Mouse (Mus musculus): ENCODE measurements around the gene Mif.
"Not testable (repeated sequence)": the region's sequence is repeated elsewhere in the genome, so short reads cannot be mapped to it uniquely, and the experiment has no call there.

Gene Mif

GRCm38 (mm10) chr10:75873543-75874170 is 13.6 kb upstream of the Mif start:
- DNase-seq (ENCODE audit: low read depth, low spot score), result no peak

DNA sequence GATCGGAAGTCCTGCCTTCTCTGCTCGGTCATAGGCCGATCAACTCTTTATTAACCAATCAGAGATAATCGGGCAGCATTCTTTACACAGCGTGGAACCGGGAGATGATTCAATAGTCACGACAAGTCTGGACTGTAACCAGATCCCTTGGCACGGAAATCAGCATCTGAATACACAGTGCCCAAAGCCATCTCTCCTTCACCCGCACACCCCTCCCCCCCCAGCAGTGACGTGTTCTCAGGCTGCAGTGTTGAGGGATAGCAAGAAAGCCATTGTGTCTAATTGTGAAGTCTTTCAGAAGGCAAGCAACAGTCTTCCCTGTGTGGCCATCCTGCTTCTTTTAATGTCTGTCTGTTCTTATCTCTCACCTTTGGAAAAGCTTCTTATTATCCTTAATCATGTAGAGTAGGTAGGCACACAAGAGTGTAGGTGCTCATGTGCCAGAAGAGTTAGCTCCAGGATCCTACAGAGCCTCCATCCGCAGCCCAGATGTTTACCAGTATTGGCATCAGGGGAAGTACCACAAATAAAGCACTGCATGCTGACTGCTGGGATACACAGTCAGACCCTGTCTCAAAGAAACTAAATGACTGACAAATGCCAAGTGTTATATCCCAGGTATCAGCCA is 13.0 kb upstream of the Mif start:
- peak; percentile 49 for DNase-seq (ENCODE audit: low read depth, low spot score)

- no peak for DNase-seq (ENCODE audit: low read depth, low spot score)
Measured at GRCm38 (mm10) chr10:75872025-75872914, 12.2 kb upstream of the Mif start.

GRCm38 (mm10) chr10:75861587-75861986 is 1.5 kb upstream of the Mif start:
- no peak for DNase-seq (ENCODE audit: low read depth, low spot score)

DNA sequence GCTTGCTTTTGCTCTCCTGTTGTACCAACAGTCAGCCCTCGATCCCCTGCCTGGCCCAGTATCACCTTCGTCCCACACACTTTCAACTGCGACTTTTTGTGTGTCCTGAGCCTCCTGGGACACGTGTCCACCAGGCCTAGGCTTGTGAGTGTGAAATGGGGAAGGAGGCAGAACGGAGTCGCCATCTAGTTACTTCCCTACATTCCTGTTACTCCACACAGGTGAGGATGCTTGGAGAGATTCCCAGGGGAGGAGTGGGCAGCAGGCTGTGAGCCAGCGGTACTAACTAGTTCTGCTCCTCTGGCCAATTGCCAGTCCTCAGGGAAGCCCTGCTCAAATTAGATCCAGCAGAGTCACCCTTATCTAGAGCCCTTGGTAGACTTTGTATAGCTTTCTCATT is 706 bp upstream of the Mif start:
- DNase-seq (ENCODE audit: low read depth, low spot score), result no peak

DNA sequence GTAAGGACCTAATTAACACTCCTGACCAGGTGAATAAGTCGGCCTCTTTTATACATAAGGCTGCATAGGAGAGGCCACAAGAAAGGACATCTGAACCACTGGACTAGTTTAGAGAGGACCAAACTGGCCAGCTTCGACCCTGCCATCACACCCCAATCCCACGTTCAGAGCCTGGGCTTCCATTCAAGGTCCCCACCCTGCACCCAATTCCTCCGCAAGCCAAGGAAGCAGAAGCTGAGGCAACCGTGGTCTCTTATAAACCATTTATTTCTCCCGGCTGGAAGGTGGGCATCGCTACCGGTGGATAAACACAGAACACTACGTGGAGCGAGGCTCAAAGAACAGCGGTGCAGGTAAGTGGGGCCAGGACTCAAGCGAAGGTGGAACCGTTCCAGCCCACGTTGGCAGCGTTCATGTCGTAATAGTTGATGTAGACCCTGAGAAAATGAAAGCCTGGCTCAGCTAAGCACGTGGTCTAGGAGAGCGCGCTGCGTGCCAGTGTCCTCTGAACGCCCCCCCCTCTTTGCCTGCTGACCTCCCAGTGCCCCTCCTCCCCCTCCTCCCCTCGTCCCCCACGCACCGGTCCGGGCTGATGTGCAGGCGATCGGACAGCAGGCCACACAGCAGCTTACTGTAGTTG is 813 bp downstream of the Mif start:
- no peak for DNase-seq (ENCODE audit: low read depth, low spot score)

- DNase-seq (ENCODE audit: low read depth, low spot score), result no peak
Measured at GRCm38 (mm10) chr10:75857598-75857997, 2.4 kb downstream of the Mif start.

GRCm38 (mm10) chr10:75856976-75857375 is 3.1 kb downstream of the Mif start:
- DNase-seq (ENCODE audit: low read depth, low spot score), result no peak

DNA sequence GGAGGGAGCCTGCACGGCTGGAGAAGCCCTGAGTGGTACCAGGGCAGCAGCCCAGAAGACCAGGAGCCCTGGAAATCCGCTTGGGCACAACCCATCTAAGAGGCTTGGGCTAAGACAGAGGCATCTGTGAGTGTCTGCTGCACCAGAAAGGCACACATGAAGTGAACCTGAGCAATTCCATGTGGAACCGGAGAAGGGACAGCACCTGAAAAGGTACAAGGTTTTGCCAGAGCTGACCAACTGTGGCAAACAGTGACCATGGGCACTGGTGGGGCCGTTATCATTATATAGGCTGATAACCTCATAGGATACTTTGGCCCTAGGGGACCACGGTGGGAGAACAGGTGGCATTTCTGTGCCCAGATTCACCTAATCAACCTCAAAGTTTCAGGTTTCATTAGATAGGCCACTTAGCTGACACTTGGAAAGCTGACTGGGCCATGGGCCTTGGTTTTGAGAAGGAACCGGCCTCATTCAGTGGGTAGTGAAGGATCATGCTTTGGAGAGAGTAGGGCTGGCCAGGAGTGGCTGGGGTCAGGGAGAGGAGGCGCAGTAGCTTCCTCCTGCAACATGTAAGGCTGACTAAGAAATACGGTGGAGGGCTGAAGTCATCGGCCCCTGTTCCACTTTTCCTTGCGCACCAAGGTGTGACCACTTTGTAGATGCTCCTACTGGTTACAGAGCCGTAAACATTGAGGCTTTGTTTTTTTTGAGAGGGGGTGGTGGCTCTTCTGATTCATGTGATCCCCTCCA is 3.7 kb downstream of the Mif start:
- DNase-seq (ENCODE audit: low read depth, low spot score), result no peak

DNA sequence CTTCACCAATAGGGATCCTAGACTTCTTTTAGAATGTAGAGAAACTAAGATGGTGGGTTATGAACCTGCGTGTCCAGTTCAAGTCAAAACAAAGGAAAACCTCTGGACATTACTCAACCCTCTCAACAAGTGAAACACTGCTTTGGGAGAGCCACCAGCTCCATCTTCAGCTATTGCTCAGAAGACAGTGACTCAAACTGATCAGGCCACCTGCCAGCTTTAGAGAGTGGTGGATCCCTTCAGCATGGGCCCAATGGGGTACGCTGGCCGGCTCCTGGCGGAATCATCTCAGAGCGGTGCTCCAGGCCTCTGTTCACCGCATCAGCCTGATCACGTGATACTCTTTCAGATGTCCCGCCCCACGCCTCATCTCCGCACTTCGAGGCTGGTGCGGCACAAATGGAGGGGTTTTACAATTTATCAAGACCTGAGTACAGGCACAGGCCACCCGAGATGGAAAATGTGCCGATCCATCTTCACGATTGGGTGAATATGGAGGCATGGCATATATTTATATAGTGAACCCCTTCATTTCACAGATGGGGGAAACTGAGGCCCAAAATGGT is 4.5 kb downstream of the Mif start:
- no peak for DNase-seq (ENCODE audit: low read depth, low spot score)

DNA sequence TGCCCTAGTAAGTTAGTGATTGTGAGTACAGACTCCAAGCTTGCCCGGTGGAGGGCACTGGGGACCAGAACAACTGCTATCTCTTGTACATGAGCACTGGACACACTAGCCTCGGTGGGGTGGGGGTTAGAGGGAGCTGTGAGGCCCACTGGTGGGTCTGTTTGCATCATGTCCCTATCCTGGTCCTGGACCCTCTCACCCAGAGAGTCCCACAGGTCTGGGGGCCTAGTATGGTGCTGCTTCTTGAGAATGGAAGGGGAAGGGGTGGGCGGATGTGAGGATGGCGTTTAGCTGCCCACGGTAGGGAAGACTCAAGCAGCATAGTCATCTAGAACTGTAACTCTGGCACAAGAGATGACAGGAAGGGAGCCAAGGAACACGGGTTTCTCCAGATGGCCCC is 5.2 kb downstream of the Mif start:
- DNase-seq (ENCODE audit: low read depth, low spot score), result no peak

DNA sequence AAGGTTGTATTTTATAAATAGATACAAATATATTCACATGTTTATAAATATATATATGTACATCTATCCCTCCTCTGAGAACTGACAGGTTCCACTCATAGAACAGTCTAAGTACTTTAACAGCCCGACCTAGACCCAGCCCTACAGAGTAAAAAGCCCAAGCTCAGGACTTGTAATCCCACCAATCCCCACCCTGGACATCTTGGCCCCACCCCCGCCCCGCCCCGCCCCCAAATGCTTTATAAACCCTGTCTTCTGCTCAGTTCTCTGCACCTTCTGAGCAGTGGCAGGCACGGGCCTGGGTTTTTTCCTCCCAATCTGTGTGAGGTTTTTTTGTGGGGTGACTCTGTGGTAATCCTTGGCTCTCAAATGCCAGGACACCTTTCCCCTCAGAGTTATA is 5.9 kb downstream of the Mif start:
- no peak for DNase-seq (ENCODE audit: low read depth, low spot score)

DNA sequence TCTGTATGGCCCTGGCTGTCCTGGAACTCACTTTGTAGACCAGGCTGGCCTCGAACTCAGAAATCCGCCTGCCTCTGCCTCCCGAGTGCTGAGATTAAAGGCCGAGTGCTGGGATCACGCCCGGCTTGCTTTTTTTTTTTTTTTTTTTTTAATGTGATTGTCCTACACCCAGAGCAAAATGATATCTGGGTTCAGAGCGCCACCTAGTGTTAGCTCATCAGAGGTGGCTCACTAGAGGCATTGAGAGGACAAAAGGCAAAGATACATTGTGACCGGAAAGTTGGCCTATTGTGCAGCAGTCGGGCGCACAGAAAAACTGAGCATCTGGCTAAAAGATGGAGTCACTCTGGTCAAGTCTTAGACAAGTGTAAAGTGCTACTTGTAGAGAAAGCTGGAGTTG is 6.6 kb downstream of the Mif start:
- peak; percentile 68 for DNase-seq (ENCODE audit: low read depth, low spot score)

- no peak for DNase-seq (ENCODE audit: low read depth, low spot score)
Measured at GRCm38 (mm10) chr10:75852539-75853125, 7.4 kb downstream of the Mif start.

DNA sequence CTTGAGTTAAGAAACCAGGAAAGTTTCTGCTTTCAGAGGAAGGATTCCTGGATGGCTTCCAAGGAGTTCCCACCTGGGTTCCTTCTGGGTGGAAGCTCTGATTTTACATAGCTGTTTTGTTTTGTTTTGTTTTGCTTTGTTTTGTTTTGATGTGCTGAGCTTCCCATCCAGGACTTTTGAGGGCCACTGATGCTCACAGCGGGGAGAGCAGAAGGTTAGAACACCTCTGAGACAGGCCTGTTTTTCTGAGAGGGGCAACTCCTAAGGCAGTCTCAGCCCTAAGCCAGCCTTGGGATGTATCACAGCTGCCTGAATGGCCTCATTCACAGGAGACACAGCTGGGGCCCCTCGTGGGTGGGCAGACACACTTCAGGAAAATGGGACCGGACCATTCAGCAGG is 8.4 kb downstream of the Mif start:
- no peak for DNase-seq (ENCODE audit: low read depth, low spot score)

GRCm38 (mm10) chr10:75851076-75851475 is 9.0 kb downstream of the Mif start:
- no peak for DNase-seq (ENCODE audit: low read depth, low spot score)

GRCm38 (mm10) chr10:75848382-75848781 is 11.7 kb downstream of the Mif start:
- no peak for DNase-seq (ENCODE audit: low read depth, low spot score)

DNA sequence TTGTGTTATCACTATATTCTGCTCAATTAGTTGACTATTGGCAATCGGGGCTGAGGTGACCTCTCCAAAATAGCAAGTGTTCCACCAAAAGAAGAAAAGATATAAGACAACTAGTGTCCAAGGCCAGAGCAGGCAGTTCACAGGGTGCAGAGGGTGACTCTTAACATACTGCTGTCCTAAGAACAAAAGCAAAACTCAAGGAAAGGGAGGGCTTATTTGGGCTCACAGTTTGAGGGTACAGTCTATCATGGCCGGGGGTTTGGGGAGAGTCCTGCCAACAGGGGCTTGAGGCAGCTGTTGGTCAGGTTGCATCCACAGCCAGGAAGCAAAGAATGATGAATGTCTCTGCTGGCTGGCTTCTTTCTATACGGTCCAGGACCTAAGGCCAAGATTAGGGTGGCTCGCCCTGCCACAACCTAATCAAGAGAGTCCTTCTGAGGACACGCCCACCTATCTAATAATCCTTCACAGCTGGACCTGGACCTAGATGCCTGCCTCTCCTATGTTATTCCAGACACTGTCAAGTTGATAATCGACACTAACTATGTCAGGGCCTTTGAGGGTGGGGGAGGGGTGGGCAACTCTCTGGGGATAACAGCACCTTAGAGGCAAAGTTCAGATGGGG is 14.6 kb downstream of the Mif start:
- no peak for DNase-seq (ENCODE audit: low read depth, low spot score)

DNA sequence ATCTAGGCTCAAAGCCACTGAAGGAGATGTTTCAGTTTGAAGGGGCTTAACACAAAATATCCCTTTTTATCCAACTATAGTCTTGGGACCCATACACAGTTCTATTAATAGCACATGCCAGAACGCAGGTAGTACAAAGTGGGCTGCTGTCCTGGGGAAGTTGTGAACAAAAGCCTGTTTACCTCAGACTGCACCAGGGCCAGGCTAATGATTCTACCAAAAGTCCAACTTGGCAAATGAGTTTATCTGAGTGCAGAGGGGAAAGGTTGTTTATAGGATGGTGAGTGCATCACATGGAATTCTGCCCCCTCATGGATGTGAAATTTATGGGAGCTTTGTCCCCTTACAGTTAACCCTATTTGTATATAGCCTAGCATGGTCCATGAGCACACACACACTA is 15.2 kb downstream of the Mif start:
- no peak for DNase-seq (ENCODE audit: low read depth, low spot score)

DNA sequence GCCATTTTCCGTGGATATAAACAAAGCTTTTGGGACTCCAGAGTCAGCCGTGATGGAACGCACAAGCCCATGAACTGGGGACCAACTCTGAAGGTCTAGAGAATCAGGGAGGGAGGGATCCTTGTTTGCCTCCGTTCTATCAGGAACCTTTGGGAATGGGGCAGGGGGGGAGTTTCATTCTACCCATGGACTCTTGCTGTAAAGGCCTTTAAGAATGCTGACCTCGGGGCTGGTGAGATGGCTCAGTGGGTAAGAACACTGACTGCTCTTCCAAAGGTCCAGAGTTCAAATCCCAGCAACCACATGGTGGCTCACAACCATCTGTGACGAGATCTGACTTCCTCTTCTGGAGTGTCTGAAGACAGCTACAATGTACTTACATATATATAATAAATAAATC is 16.1 kb downstream of the Mif start:
- DNase-seq (ENCODE audit: low read depth, low spot score), result not testable (repeated sequence)

All from retina, adult 2 months (tissue).